Mouse (Mus musculus) limb, embryonic 14.5 days (tissue): ENCODE measurements around the gene Capza2. TPM values are rescaled to one million over a fixed set of nuclear protein-coding genes. Genes with fewer than 3 reads are reported as not detected.
"Not testable (repeated sequence)": the region's sequence is repeated elsewhere in the genome, so short reads cannot be mapped to it uniquely, and the experiment has no call there.

Experiments
- ATAC-seq: fragments of 200-750 bp; cut with Nextera tagmentation; 2 replicates; pipeline ENCODE4 v1.8.0; 2017; ENCODE audit warnings: low read depth, moderate number of reproducible peaks, moderate TSS enrichment; ENCODE audit not compliant: low FRiP score
- DNase-seq: peaks from one replicate; pipeline ENCODE4 v3.0.0-alpha.2; 2015; ENCODE audit warnings: low spot score
- H3K27ac ChIP-seq: fragments of 300-500 bp; sonication (generic); replicated peaks from 2 replicates; pipeline ENCODE4 v1.5.1; 2014; ENCODE audit warnings: low read depth, mild to moderate bottlenecking, low read length, moderate library complexity, mixed read lengths
- H3K27me3 ChIP-seq: fragments of 300-500 bp; sonication (generic); 2 replicates; pipeline ENCODE4 v1.6.1; 2014; ENCODE audit warnings: low read length, mixed read lengths; ENCODE audit not compliant: control insufficient read depth, insufficient read depth
- H3K36me3 ChIP-seq: fragments of 300-500 bp; sonication (generic); 2 replicates; pipeline ENCODE4 v1.6.1; 2014; ENCODE audit warnings: mild to moderate bottlenecking, low read length, moderate library complexity, mixed read lengths; ENCODE audit not compliant: control insufficient read depth, insufficient read depth
- H3K4me1 ChIP-seq: fragments of 300-500 bp; sonication (generic); 2 replicates; pipeline ENCODE4 v1.6.1; 2014; ENCODE audit warnings: antibody characterized with exemption, low read length, mixed read lengths; ENCODE audit not compliant: control insufficient read depth, insufficient read depth
- H3K4me2 ChIP-seq: fragments of 300-500 bp; sonication (generic); replicated peaks from 2 replicates; pipeline ENCODE4 v1.6.1; 2014; ENCODE audit warnings: low read depth, mild to moderate bottlenecking, low read length, moderate library complexity; ENCODE audit not compliant: severe bottlenecking
- H3K4me3 ChIP-seq: fragments of 300-500 bp; sonication (generic); replicated peaks from 2 replicates; pipeline ENCODE4 v1.5.1; 2014; ENCODE audit warnings: low read length
- H3K9ac ChIP-seq: fragments of 300-500 bp; sonication (generic); 2 replicates; pipeline ENCODE4 v1.6.1; 2014; ENCODE audit warnings: mild to moderate bottlenecking, low read depth, low read length, moderate library complexity; ENCODE audit not compliant: severe bottlenecking
- H3K9me3 ChIP-seq: fragments of 300-500 bp; sonication (generic); 2 replicates; pipeline ENCODE4 v1.6.1; 2016; ENCODE audit warnings: low read length; ENCODE audit not compliant: control insufficient read depth
- POLR2A ChIP-seq: fragments of 200-500 bp; IDR thresholded peaks from 2 replicates; pipeline ENCODE4 v1.8.0; 2012; ENCODE audit warnings: inconsistent platforms, mild to moderate bottlenecking, moderate library complexity, borderline replicate concordance; ENCODE audit not compliant: insufficient read depth, insufficient read length; ENCODE audit errors: extremely low read depth
- WGBS: fragments of 180-500 bp; shearing (Covaris S2); extraction: QIAGEN DNeasy Blood & Tissue Kit; methylation state at CpG from one replicate; pipeline ENCODE4 v1.1.7; 2014; 5-methylcytosine and 5-hydroxymethylcytosine counted together
- polyA plus RNA-seq, 2 experiments: library from polyadenylated mRNA; depleted of rRNA in 1 of 2; stranded (reverse) in 1 of 2; unstranded in 1 of 2; fragments of >200 nt; fragmentation: Nextera tagmentation in 1 of 2; extraction: Ambion mirVana in 1 of 2; gene quantifications; 2 replicates each; pipeline versions ENCODE4 v1.2.1 to v1.2.3; 2012 to 2014

The Capza2 gene
- polyA plus RNA-seq, 2 experiments, result 82.0 to 211 TPM

GRCm38 (mm10) chr6:17692647-17693046, 56.6 kb downstream of the Capza2 start, which contains the start of gene St7:
Gene St7 (plus strand): TSS chr6:17692933.
- Histone ChIP-seq H3K4me1 (no peaks in the 10 kb centered on the region), H3K27ac (peak within 1 kb of the TSS; percentile 95), H3K4me3 (peak within 1 kb of the TSS; percentile 81), H3K27me3 (no peaks in the 10 kb centered on the region), H3K9ac (peak within 1 kb of the TSS; percentile 98), H3K36me3 (no peaks in the 10 kb centered on the region), H3K4me2 (peak within 1 kb of the TSS; percentile 67), H3K9me3 (no peaks in the 10 kb centered on the region)
- DNase-seq (no peak), ATAC-seq (no peak)
- TF ChIP-seq POLR2A, result no peak
- 63% methylated on average over 7 of the region's 7 CpGs for WGBS

DNA sequence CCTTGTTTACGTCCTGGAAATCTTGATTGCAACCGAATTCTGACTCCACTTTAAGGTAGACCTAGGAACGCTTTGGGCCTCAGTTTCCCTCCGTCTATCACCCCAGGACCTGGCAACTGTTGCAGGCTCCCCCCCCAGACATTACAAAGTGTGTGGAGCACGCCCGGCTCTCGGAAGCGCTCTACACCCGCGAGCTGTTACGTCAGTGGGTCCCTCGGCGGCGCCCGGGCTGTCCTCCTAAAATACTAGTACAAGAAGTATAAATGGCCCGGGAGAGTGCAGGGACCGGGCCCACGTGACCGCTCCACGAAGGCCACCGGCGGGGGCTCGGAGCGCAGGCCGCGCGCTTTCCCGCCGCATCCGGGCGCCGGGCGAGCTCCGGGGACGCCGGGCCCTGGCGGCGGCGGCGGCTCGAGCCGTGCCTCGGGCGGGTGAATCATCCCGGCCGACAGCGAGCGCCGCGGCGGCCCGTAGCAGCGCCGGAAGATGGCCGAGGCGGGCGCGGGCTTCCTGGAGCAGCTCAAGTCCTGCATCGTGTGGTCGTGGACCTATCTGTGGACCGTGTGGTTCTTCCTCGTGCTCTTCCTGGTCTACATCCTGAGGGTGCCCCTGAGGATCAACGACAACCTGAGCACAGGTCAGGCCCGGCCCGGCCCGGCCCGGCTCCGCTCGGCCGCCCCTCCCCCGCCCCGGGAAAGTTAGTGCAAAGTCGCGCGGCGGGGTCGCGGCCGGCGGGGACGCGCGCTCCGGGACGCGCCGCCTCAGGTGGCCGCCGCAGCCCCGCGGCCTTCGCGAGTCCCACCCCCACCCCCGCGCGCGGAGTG, 57.9 kb downstream of the Capza2 start:
- peak; percentile 71 for DNase-seq
- 4% methylated on average over 51 of the region's 97 CpGs for WGBS
- Histone ChIP-seq H3K4me3 (peak overlapping the region; percentile 81), H3K4me2 (peak overlapping the region; percentile 67), H3K36me3 (no peaks in the 10 kb centered on the region), H3K27me3 (no peaks in the 10 kb centered on the region), H3K9me3 (no peaks in the 10 kb centered on the region), H3K9ac (peak overlapping the region; percentile 98), H3K4me1 (no peaks in the 10 kb centered on the region), H3K27ac (peak overlapping the region; percentile 95)
- peak; percentile 82 for ATAC-seq
- 0 out of 2 replicates have a peak, but pooled peaks have one; percentile 24 for TF ChIP-seq POLR2A

DNA sequence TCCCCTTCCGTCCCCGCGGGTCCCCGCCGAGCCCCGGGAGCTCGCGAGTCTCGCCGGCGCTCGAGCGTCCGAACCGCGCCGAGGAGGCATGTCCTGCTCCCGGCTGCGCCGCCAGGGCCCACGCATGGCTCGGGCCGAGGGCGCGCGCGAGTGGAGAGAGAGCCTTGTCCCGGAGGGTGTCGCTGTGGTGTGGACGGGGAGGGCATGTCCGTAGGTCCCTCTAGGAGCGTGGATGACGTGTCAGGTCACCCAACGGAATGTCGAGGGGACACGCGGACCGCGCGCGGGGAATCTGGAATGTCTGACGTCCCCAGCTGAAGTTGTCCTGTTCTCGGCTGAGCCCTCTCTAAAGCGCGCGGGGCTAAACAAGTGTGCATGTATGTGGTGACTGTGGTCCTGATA, 58.5 kb downstream of the Capza2 start:
- ATAC-seq, result peak; percentile 86
- H3K4me3 ChIP-seq, result peak overlapping the region; percentile 81
- 0 out of 2 replicates have a peak, but pooled peaks have one; percentile 25 for TF ChIP-seq POLR2A
- H3K4me2 ChIP-seq, result peak overlapping the region; percentile 67
- no peaks in the 10 kb centered on the region for H3K27me3 ChIP-seq
- no peaks in the 10 kb centered on the region for H3K4me1 ChIP-seq
- no peaks in the 10 kb centered on the region for H3K36me3 ChIP-seq
- peak overlapping the region; percentile 95 for H3K27ac ChIP-seq
- H3K9ac ChIP-seq, result peak overlapping the region; percentile 98
- under 1% methylated on average over 26 of the region's 46 CpGs for WGBS
- no peaks in the 10 kb centered on the region for H3K9me3 ChIP-seq
- peak; percentile 62 for DNase-seq

DNA sequence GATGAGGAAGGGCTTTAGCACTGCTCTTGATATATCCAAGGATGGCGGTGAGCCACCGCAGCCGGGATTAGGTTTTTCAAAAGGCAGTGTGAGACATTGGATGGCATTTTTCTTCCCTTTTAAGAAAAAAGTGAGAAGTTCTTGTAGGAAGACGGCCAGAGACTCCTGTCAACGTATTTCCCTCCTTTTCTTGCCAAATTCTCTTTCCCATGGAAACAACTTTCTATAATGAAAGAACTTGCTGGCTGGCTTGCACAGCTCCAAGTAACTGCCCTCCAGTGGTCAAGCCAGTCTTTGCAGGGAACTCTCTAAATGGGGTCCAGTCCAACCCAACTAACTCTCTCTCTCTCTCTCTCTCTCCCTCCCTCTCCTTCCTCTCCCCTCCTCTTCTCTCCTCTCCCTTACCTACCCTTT, 60.3 kb downstream of the Capza2 start:
- Histone ChIP-seq H3K4me2 (no peak overlapping the region), H3K36me3 (no peaks in the 10 kb centered on the region), H3K27me3 (no peaks in the 10 kb centered on the region), H3K4me1 (peaks cover 6% of the 10 kb centered on the region; the same call in 1 of the 2 replicates), H3K9me3 (no peaks in the 10 kb centered on the region), H3K4me3 (no peak overlapping the region), H3K27ac (no peak overlapping the region), H3K9ac (no peak overlapping the region)
- no peak for TF ChIP-seq POLR2A
- DNase-seq (peak; percentile 69), ATAC-seq (no peak)
- 62% methylated on average over 5 of the region's 5 CpGs for WGBS

- H3K27ac ChIP-seq, result no peak overlapping the region
- H3K4me3 ChIP-seq, result no peak overlapping the region
- no peak for TF ChIP-seq POLR2A
- DNase-seq, result no peak
- no peak overlapping the region for H3K4me2 ChIP-seq
- ATAC-seq, result no peak
- H3K9ac ChIP-seq, result no peak overlapping the region
- H3K36me3 ChIP-seq, result no peaks in the 10 kb centered on the region
- WGBS, result 56% methylated on average over 7 of the region's 7 CpGs
- H3K27me3 ChIP-seq, result no peaks in the 10 kb centered on the region
- H3K4me1 ChIP-seq, result peaks cover 7% of the 10 kb centered on the region; the same call in 1 of the 2 replicates
- H3K9me3 ChIP-seq, result no peaks in the 10 kb centered on the region
These were observed 65.0 kb downstream of the Capza2 start for GRCm38 (mm10) chr6:17700936-17701612.

DNA sequence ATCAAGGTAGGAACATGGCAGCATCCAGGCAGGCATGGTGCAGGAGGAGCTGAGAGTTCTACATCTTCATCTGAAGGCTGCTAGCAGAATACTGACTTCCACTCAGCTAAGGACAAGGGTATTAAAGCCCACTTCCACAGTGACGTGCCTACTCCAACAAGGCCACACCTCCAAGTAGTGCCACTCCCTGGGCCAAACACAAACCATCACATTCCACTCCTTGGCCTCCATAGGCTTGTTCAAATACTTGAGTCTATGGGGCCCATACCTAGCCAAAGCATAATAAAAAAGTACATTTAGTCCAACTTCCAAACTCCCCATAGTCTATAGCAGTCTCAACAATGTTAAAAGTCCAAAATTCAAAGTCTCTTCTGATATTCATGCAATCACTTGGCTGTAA, 68.0 kb downstream of the Capza2 start:
- H3K4me3 ChIP-seq, H3K9me3 ChIP-seq, H3K4me1 ChIP-seq, ATAC-seq, H3K27me3 ChIP-seq, H3K4me2 ChIP-seq, DNase-seq, H3K27ac ChIP-seq, H3K36me3 ChIP-seq, H3K9ac ChIP-seq: not testable (repeated sequence)
- 73% methylated on average over 1 of the region's 1 CpGs for WGBS
